Mouse (Mus musculus): ENCODE measurements around the gene Trp53bp1. TPM values are rescaled to one million over a fixed set of nuclear protein-coding genes. Genes with fewer than 3 reads are reported as not detected.

The Trp53bp1 gene
- total and polyA plus RNA-seq, 2 experiments: 6.8 to 9.1 TPM

DNA sequence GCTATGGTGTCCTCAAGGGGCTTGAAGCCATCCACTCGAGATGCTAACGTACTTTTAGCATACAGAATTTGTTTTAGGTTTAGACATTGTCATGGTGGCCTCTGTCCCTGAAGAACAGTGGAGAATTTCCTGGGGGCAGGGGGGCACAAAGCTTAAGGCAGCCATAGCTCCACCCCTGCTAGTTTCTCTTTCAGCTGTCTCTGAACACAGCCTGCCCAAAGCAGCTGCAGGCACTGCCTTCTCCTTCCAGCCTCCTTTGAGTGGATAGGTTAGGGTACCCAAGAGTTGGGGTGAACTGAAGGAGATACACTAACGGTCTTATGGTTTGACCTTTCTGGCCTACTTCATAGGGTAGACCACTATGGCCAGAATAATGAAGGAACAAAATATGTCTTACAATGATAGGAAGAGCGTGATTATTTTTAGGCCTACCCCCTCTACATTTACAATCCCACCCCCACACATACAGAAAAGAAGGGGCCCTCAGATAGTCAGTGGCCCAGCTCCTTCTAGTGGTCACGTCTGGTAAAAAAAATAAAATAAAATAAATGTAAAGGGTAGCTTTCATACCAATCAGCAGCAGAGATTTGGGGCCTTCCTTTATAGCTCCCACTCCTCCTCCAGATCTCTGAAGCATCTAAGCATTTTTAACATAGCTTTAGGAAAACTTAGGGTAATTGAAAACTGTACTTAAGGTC is 21.3 kb upstream of the Trp53bp1 start:
- DNase-seq (ENCODE audit: extremely low read depth, low read depth, low spot score): no peak
- peaks cover 4% of the 10 kb centered on the region for H3K4me1 ChIP-seq (ENCODE audit: control insufficient read depth, insufficient read depth, low read length)
- no peaks in the 10 kb centered on the region for H3K36me3 ChIP-seq (ENCODE audit: control insufficient read depth, insufficient read depth, low read length)
- H3K79me2 ChIP-seq (ENCODE audit: control insufficient read depth, insufficient read depth, low read length): no peaks in the 10 kb centered on the region
- no peak overlapping the region for H3K4me3 ChIP-seq (ENCODE audit: insufficient read depth, low read depth, low read length)
- H3K27ac ChIP-seq (replicated peaks; ENCODE audit: insufficient read depth, low read depth, low read length): no peak overlapping the region
- no peak for TF ChIP-seq CTCF (IDR thresholded peaks at IDR 0.05; ENCODE audit: low read depth, low read length)
- 77% methylated on average over 5 of the region's 5 CpGs for WGBS
- H3K9ac ChIP-seq (ENCODE audit: low read depth, low read length): no peak overlapping the region
- peaks cover 30% of the 10 kb centered on the region for H3K27me3 ChIP-seq (ENCODE audit: control insufficient read depth, insufficient read depth, low read length)

DNA sequence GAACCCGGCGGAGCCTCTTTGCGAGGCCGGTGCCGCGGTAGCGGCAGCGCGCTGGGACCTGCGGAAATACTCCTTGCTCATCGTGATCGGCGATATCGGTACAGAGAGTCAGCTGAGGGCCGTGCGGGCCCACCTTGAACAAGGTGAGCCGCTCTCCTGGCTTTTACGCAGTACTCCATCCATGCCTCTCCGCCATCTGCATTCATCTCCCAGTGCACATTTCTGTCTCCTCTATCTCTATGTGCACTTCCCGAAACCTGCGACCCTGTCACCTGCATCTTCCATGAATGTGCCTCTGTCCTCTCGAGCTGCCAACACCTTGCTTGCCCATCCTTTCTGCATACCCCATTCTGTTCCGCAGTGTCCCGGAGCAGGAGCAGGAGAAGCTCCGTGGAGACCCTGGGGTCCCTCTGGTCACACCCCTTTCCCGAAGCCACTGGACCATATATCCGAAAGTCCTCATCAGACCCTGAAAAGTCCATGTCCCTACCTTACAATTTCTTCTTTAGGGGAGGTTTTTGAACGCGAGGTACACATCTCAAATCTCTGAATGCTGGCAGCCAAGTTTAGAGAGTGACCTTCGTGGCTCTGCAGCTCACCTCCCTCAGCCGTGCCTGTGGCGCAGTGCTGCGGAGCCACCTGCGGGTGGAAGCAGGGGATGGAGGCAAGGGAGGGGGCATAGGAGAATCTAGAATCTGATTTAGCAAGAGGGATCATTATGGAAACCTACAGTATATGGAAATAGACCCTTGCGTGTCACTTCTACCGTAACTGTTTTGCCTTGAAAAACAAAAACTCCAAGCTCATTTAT is 18.7 kb upstream of the Trp53bp1 start:
- H3K9ac ChIP-seq (ENCODE audit: low read depth, low read length): no peak overlapping the region
- peaks cover 4% of the 10 kb centered on the region for H3K4me1 ChIP-seq (ENCODE audit: control insufficient read depth, insufficient read depth, low read length)
- no peaks in the 10 kb centered on the region for H3K79me2 ChIP-seq (ENCODE audit: control insufficient read depth, insufficient read depth, low read length)
- H3K27me3 ChIP-seq (ENCODE audit: control insufficient read depth, insufficient read depth, low read length): peaks cover 16% of the 10 kb centered on the region; the same call in 1 of the 2 replicates
- no peak for DNase-seq (ENCODE audit: extremely low read depth, low read depth, low spot score)
- 6% methylated on average over 36 of the region's 36 CpGs for WGBS
- no peaks in the 10 kb centered on the region for H3K36me3 ChIP-seq (ENCODE audit: control insufficient read depth, insufficient read depth, low read length)
- peak overlapping the region; percentile 49; the same call in 1 of the 2 replicates for H3K4me3 ChIP-seq (ENCODE audit: insufficient read depth, low read depth, low read length)
- TF ChIP-seq POLR2A (IDR thresholded peaks at IDR 0.05; ENCODE audit: extremely low read depth, insufficient read depth, low read length) (no peak), CTCF (IDR thresholded peaks at IDR 0.05; ENCODE audit: low read depth, low read length) (peak; percentile 26)
- H3K27ac ChIP-seq (replicated peaks; ENCODE audit: insufficient read depth, low read depth, low read length): no peak overlapping the region

- 4% methylated on average over 48 of the region's 48 CpGs for WGBS
- Histone ChIP-seq H3K36me3 (ENCODE audit: control insufficient read depth, insufficient read depth, low read length) (no peaks in the 10 kb centered on the region), H3K79me2 (ENCODE audit: control insufficient read depth, insufficient read depth, low read length) (no peaks in the 10 kb centered on the region), H3K27me3 (ENCODE audit: control insufficient read depth, insufficient read depth, low read length) (peaks cover 12% of the 10 kb centered on the region; the same call in 1 of the 2 replicates), H3K4me3 (ENCODE audit: insufficient read depth, low read depth, low read length) (peak within 1 kb of the TSS; percentile 49), H3K27ac (replicated peaks; ENCODE audit: insufficient read depth, low read depth, low read length) (no peak within 1 kb of the TSS), H3K9ac (ENCODE audit: low read depth, low read length) (no peak within 1 kb of the TSS), H3K4me1 (ENCODE audit: control insufficient read depth, insufficient read depth, low read length) (peaks cover 4% of the 10 kb centered on the region)
- TF ChIP-seq POLR2A (IDR thresholded peaks at IDR 0.05; ENCODE audit: extremely low read depth, insufficient read depth, low read length) (no peak), CTCF (IDR thresholded peaks at IDR 0.05; ENCODE audit: low read depth, low read length) (no peak)
- DNase-seq (ENCODE audit: extremely low read depth, low read depth, low spot score): peak; percentile 46
These were observed 17.9 kb upstream of the Trp53bp1 start, which contains the start of gene Map1a for GRCm38 (mm10) chr2:121288901-121289729. TSS of gene Map1a (plus strand) at chr2:121289600.

DNA sequence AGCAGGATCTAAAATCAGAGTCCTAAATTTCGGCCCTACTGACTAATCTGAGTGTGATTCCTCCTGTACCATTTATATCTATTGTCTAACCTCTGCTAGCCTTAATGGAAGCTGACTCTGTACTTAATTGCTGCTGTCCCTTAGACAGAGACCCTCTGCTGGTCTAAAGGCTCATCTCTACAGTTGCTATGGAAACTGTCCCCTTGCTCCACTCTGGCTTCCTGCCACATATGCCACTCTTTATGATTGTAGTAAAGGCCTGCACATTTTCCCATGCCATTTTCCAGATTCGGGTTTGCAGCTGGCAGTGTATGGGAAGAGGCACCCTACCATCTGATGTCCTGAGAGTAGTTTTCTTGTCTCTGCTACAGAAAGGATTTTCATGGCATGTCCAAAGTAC is 16.6 kb upstream of the Trp53bp1 start:
- no peaks in the 10 kb centered on the region for H3K79me2 ChIP-seq (ENCODE audit: control insufficient read depth, insufficient read depth, low read length)
- TF ChIP-seq CTCF (IDR thresholded peaks at IDR 0.05; ENCODE audit: low read depth, low read length) (no peak), POLR2A (IDR thresholded peaks at IDR 0.05; ENCODE audit: extremely low read depth, insufficient read depth, low read length) (no peak)
- H3K4me1 ChIP-seq (ENCODE audit: control insufficient read depth, insufficient read depth, low read length): peaks cover 4% of the 10 kb centered on the region
- H3K9ac ChIP-seq (ENCODE audit: low read depth, low read length): no peak overlapping the region
- H3K27ac ChIP-seq (replicated peaks; ENCODE audit: insufficient read depth, low read depth, low read length): no peak overlapping the region
- H3K36me3 ChIP-seq (ENCODE audit: control insufficient read depth, insufficient read depth, low read length): no peaks in the 10 kb centered on the region
- H3K27me3 ChIP-seq (ENCODE audit: control insufficient read depth, insufficient read depth, low read length): peaks cover 9% of the 10 kb centered on the region; the same call in 1 of the 2 replicates
- no peak overlapping the region for H3K4me3 ChIP-seq (ENCODE audit: insufficient read depth, low read depth, low read length)
- DNase-seq (ENCODE audit: extremely low read depth, low read depth, low spot score): no peak
- 83% methylated on average over 2 of the region's 2 CpGs for WGBS

GRCm38 (mm10) chr2:121271928-121272516 is 815 bp upstream of the Trp53bp1 start:
- WGBS: 36% methylated on average over 4 of the region's 4 CpGs
- Histone ChIP-seq H3K27me3 (ENCODE audit: control insufficient read depth, insufficient read depth, low read length) (no peaks in the 10 kb centered on the region), H3K9ac (ENCODE audit: low read depth, low read length) (no peak overlapping the region), H3K36me3 (ENCODE audit: control insufficient read depth, insufficient read depth, low read length) (peaks cover 3% of the 10 kb centered on the region; the same call in 1 of the 2 replicates), H3K79me2 (ENCODE audit: control insufficient read depth, insufficient read depth, low read length) (peaks cover 7% of the 10 kb centered on the region; the same call in 1 of the 2 replicates), H3K27ac (replicated peaks; ENCODE audit: insufficient read depth, low read depth, low read length) (no peak overlapping the region), H3K4me1 (ENCODE audit: control insufficient read depth, insufficient read depth, low read length) (no peaks in the 10 kb centered on the region), H3K4me3 (ENCODE audit: insufficient read depth, low read depth, low read length) (no peak overlapping the region)
- no peak for TF ChIP-seq CTCF (IDR thresholded peaks at IDR 0.05; ENCODE audit: low read depth, low read length)
- no peak for TF ChIP-seq POLR2A (IDR thresholded peaks at IDR 0.05; ENCODE audit: extremely low read depth, insufficient read depth, low read length)
- DNase-seq (ENCODE audit: extremely low read depth, low read depth, low spot score): no peak
